Mouse (Mus musculus) ovary, postnatal 36 days (tissue): ENCODE measurements around the gene Tcaf3.

Experiments
- DNase-seq: peaks from one replicate; pipeline ENCODE4 v3.0.0; 2022; ENCODE audit warnings: low spot score, mixed read lengths

The Tcaf3 gene

GRCm38 (mm10) chr6:42597592-42597991 lies at the start of gene Tcaf3:
TSS of gene Tcaf3 (minus strand) at chr6:42597692.
- DNase-seq = no peak

- peak; percentile 85 for DNase-seq
Measured at GRCm38 (mm10) chr6:42644912-42645549, 47.5 kb upstream of the Tcaf3 start, which contains the start of gene Tcaf2. TSS of gene Tcaf2 (minus strand) at chr6:42645254.

DNA sequence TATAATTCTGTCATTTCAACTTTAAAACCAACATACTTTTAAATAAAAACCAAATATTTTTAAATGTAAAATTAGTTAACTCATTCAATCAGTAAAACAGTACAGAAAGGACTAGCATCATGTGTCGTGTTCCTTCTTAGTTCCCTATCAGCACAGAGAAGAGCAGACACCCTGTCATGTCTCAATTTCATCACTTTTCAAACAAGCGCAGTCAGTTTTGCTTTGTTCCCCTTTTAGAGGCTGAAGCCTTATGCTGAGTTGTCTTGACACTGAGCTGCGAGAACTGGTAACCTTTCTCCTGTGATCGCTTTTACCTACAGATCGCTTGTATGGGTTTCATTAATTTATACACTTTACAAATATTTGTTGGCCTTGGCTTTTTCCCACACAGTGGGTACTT lies 36.9 kb upstream of the Tcaf3 start:
- DNase-seq = no peak

DNA sequence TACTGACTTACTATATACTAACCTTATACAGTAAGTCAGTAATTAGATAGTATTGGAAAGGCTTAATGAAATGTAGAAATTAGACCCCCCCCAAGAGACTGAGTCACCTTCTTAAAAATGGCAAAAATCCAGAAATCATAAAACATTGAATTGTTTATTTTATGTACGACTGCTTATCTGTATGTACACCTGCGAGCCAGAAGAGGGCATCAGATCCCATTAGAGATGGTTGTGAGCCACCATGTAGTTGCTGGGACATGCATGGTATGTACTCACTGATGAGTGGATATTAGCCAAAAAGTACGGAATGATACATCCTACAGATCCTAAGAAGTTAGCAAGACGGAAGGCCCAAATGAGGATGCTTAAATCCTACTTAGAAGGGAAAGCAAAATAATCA lies 33.9 kb upstream of the Tcaf3 start:
- no peak for DNase-seq

DNA sequence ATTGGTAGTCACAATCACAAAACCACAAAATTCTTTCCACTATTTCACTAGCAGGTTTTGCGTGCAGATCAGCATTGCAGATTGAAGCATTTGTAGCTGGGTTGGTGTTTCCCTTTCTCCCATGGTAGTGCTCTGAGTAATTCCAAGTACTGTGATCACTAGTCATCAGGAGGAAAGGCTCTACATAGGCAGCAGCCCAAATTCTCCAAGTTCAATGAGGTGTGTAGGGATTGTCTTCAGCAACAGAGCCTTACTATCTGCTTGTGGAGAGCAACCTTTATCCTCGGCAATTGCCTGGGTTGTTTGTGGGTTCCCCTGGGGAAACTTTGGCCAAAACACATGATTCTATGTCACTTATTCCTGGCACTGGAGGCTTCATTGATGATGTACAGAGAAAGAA lies 19.4 kb upstream of the Tcaf3 start:
- no peak for DNase-seq

- DNase-seq = no peak
Measured at GRCm38 (mm10) chr6:42612218-42612617, 14.7 kb upstream of the Tcaf3 start.

GRCm38 (mm10) chr6:42610954-42611522 lies 13.5 kb upstream of the Tcaf3 start:
- no peak for DNase-seq

GRCm38 (mm10) chr6:42593138-42593882 lies 4.2 kb downstream of the Tcaf3 start:
- no peak for DNase-seq

GRCm38 (mm10) chr6:42586569-42586968 lies 10.9 kb downstream of the Tcaf3 start:
- DNase-seq = no peak

DNA sequence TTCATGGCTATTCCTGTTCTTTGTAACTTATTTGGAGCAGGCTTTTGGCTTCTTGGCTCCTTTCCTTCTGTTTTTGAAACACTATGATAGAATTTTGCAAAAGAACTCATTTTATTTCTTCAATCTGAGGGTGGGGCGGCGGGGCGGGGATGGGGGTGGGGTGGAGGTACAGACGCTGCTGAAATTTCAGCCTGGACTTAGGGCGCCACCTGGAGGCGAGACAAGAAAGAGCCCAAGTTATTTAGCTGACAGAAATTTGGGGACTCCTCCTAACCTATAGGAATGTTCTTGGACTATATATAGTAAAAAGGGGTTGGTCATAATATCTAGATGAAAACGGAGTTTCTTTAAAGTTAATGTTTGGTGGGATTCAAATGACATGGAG lies 14.0 kb downstream of the Tcaf3 start:
- DNase-seq = peak; percentile 62

- DNase-seq = no peak
Measured at GRCm38 (mm10) chr6:42582741-42583487, 14.6 kb downstream of the Tcaf3 start.

DNA sequence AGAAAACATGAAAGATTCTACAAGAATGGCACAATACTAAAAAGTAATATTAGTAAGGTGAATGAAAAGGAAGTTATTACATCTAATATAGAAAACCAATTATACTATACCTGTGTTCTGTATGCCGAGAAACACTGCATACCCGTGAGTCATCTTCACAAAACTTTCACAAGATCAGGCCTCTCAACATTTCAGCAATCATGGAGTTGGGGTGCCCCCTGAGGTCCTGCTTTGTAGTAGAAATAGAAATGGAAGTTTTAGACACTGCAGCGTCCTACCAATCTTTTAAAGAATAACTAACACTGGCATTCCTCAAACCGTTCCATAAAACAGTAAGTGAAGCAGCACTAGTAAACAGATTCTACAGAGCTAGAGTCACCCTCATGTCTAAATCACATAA lies 18.8 kb downstream of the Tcaf3 start:
- no peak for DNase-seq

DNA sequence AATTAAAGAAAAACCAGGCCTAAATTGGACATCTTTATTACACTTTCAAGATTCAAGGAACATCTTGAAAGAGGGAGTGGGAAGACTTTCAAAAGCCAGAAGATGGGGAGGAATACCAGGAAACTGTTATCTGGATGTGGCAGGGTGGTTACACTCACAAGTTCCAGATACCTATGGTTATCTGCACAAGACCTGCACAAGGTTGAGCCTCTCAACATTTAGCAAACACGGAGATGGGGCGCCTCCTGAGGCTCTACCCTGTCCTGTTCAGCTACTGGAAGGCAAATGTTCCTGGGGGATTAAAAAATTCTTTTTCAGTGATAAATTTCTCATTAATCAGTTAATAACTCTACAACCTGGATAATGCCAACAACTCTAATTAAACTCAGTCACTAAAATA lies 20.1 kb downstream of the Tcaf3 start:
- DNase-seq = no peak

- DNase-seq = no peak
Measured at GRCm38 (mm10) chr6:42568205-42568604, 29.3 kb downstream of the Tcaf3 start.

DNA sequence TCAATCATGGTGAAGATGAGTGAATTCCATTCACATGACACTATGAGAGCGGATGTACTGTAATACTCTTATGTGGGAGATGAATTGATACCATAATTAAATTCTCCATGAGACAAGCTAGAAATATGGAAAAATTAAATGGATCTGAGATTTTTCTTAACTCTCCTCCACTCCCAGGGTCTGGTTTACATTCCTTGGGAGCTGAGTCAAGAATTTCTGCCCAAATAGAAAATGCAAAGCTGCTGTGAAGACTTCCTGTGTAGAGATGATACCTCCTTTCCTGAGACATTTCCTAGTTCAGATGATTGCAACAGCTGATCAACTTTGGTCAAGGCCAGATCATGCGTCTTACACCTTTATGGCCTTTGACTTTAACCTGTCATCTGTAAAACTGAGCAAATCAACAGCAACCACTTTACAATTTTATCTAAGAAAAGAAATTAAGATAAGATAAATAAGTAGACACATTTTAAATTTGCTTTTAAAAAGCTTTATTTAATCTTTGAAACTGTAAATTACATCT lies 31.4 kb downstream of the Tcaf3 start:
- no peak for DNase-seq

DNA sequence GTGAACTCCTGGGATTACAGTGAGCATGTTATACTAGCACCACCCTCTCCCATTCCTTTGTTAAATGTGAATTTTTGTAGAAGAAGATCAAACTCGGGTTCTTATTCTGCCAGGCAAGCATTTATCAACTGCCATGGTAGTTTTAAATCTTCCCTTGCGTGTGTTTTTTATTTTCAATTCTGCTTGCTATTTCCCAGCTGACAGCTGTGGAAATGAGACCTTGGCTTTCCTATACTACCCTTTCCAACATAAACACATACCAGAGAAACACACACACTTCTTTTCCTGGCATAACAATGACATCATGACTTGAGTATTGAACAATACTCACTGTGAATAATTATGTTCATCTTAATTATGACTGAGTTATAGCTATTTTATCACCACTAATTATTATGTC lies 35.2 kb downstream of the Tcaf3 start:
- DNase-seq = no peak

GRCm38 (mm10) chr6:42560885-42561284 lies 36.6 kb downstream of the Tcaf3 start:
- DNase-seq = no peak

GRCm38 (mm10) chr6:42558641-42559040 lies 38.9 kb downstream of the Tcaf3 start:
- DNase-seq = no peak

DNA sequence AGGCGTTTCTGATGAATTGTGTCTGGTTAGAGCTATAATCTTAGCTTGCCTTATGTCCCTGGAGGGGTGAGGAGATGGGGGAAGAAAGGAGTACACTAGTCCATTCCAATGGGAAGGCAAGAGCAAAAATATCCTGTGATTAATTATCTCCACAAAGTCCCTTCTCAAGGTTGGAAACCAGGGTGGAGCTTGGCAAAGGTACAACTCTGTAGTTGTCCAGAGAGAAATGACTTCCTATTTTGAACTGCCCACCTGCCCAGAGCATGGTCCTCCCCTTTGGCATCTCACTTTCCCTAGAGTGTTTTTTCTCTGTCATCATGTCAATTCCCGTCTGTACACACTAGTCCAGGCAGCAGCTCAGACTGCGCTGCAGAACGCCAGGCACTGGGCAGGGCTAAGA lies 50.0 kb downstream of the Tcaf3 start, which contains the start of gene Olfr455:
Gene Olfr455 (minus strand): TSS at position 127 of the 400 bp plus-strand sequence.
- no peak for DNase-seq

- DNase-seq = no peak
Measured at GRCm38 (mm10) chr6:42546180-42546579, 51.3 kb downstream of the Tcaf3 start.

GRCm38 (mm10) chr6:42545451-42545885 lies 52.0 kb downstream of the Tcaf3 start:
- no peak for DNase-seq

- no peak for DNase-seq
Measured at GRCm38 (mm10) chr6:42544846-42545245, 52.6 kb downstream of the Tcaf3 start.
